Mouse (Mus musculus) effector memory CD4-positive, alpha-beta T cell, adult 7 months (primary cell): ENCODE data around the gene Srprb. TPM values are rescaled to one million over a fixed set of nuclear protein-coding genes. Genes with fewer than 3 reads are reported as not detected.

Experiments
- polyA plus RNA-seq: library from polyadenylated mRNA; unstranded; fragments of 100-300 nt; shearing (Covaris generic); gene quantifications from one replicate; pipeline ENCODE4 v1.2.1, GENCODE M21; 2017

The Srprb gene
- 34.7 TPM for polyA plus RNA-seq

GRCm38 (mm10) chr9:103201561-103202260 lies at the start of gene Srprb:
Srprb (minus strand) TSS chr9:103202137.

GRCm38 (mm10) chr9:103230151-103230951 lies 28.4 kb upstream of the Srprb start, which contains the start of the genes Gm20425 and Trf:
Gm20425 (minus strand) TSS chr9:103230307.
Trf (minus strand) TSS chr9:103230444.

Other genes with a start within 250 kb of the Srprb start
- 0.26 TPM for gene Slco2a1, start 213.4 kb downstream of the Srprb start, polyA plus RNA-seq
- gene Rab6b, start 90.3 kb downstream of the Srprb start, polyA plus RNA-seq: 16.4 TPM
- gene Gm20425, start 28.2 kb upstream of the Srprb start, polyA plus RNA-seq: 0.94 TPM
- gene Trf, start 28.3 kb upstream of the Srprb start, polyA plus RNA-seq: 5.1 TPM
- 1.1 TPM for gene 1300017J02Rik, start 102.9 kb upstream of the Srprb start, polyA plus RNA-seq
- gene Topbp1, start 103.1 kb upstream of the Srprb start, polyA plus RNA-seq: 42.7 TPM
- gene Cdv3, start 163.7 kb upstream of the Srprb start, polyA plus RNA-seq: 73.8 TPM